Mouse (Mus musculus) CH12.LX (cell line): Measurements from ENCODE around the gene Hvcn1. TPM values are rescaled to one million over a fixed set of nuclear protein-coding genes. Genes with fewer than 3 reads are reported as not detected.
A peak's percentile ranks its signal among the peaks of the same experiment; 100 is the strongest.

Source experiments
- DNase-seq: peaks from one replicate; pipeline ENCODE4 v3.0.0-alpha.2; 2013; ENCODE audit errors: extremely low read depth
- H3K27ac ChIP-seq: 2 replicates; pipeline ENCODE4 v1.5.1; 2012; ENCODE audit warnings: low read depth, mild to moderate bottlenecking, control low read depth, moderate library complexity; ENCODE audit not compliant: insufficient read depth
- H3K27me3 ChIP-seq: replicated peaks from 2 replicates; pipeline ENCODE3; 2012; ENCODE audit warnings: inconsistent platforms
- H3K36me3 ChIP-seq, 2 experiments: replicated peaks in 1 of 2; 2 replicates each; pipeline versions ENCODE3 to v1.6.1; 2012; ENCODE audit warnings: inconsistent platforms in 1 of 2, low read length in 1 of 2, mild to moderate bottlenecking in 1 of 2, mixed read lengths in 1 of 2, moderate library complexity in 1 of 2; ENCODE audit not compliant: control insufficient read depth in 1 of 2, insufficient read depth in 1 of 2
- H3K4me1 ChIP-seq, 2 experiments: 2 replicates each; pipeline ENCODE4 v1.6.1; 2012; ENCODE audit warnings: inconsistent platforms in 1 of 2, moderate library complexity in 1 of 2; ENCODE audit not compliant: insufficient read depth in 2 of 2, control insufficient read depth in 1 of 2
- H3K4me2 ChIP-seq: 2 replicates; pipeline ENCODE4 v1.6.1; 2012; ENCODE audit warnings: low read depth, mild to moderate bottlenecking, control low read depth; ENCODE audit not compliant: poor library complexity, insufficient read depth, severe bottlenecking
- H3K4me3 ChIP-seq, 3 experiments: fragments of 150-350 bp in 1 of 3; sonication (generic) in 1 of 3; replicated peaks in 1 of 3; 2 replicates each; pipeline versions ENCODE3 to v1.5.1; 2011 to 2012; ENCODE audit warnings: low read depth in 2 of 3, low read length in 2 of 3, mild to moderate bottlenecking in 2 of 3, moderate library complexity in 2 of 3, control low read depth in 1 of 3, improper control_type of control experiment in 1 of 3, inconsistent platforms in 1 of 3, mixed read lengths in 1 of 3; ENCODE audit not compliant: poor library complexity in 1 of 3
- H3K79me2 ChIP-seq: replicated peaks from 2 replicates; pipeline ENCODE4 v1.6.1; 2012; ENCODE audit warnings: mild to moderate bottlenecking, moderate library complexity; ENCODE audit not compliant: control insufficient read depth, poor library complexity, insufficient read depth, severe bottlenecking; ENCODE audit errors: extremely low read depth
- H3K9ac ChIP-seq: 2 replicates; pipeline ENCODE4 v1.6.1; 2012; ENCODE audit warnings: low read depth, mild to moderate bottlenecking, control low read depth, moderate library complexity; ENCODE audit not compliant: insufficient read depth
- H3K9me3 ChIP-seq: replicated peaks from 2 replicates; pipeline ENCODE3; 2012; ENCODE audit warnings: low read length, inconsistent platforms, mixed read lengths
- BHLHE40 ChIP-seq: IDR thresholded peaks from 2 replicates; pipeline ENCODE4 v1.6.1; 2011; ENCODE audit warnings: mild to moderate bottlenecking, low read depth, low read length, improper control_type of control experiment
- CHD2 ChIP-seq: IDR thresholded peaks from 2 replicates; pipeline ENCODE4 v1.6.1; 2011; ENCODE audit warnings: low read length, improper control_type of control experiment
- EP300 ChIP-seq: IDR thresholded peaks from 2 replicates; pipeline ENCODE4 v1.6.1; 2011; ENCODE audit warnings: low read length, improper control_type of control experiment
- ETS1 ChIP-seq: conservative IDR thresholded peaks from 2 replicates; pipeline ENCODE4 v1.6.1; 2012; ENCODE audit warnings: low read depth, mild to moderate bottlenecking, inconsistent platforms, low read length, improper control_type of control experiment, moderate library complexity
- HCFC1 ChIP-seq: IDR thresholded peaks from 2 replicates; pipeline ENCODE4 v1.6.1; 2012; ENCODE audit warnings: low read depth, mild to moderate bottlenecking, inconsistent platforms, low read length, improper control_type of control experiment
- IRF4 ChIP-seq: IDR thresholded peaks from 2 replicates; pipeline ENCODE4 v1.6.1; 2014; ENCODE audit warnings: low read depth, mild to moderate bottlenecking, inconsistent platforms, low read length, improper control_type of control experiment
- JUN ChIP-seq: IDR thresholded peaks from 2 replicates; pipeline ENCODE4 v1.6.1; 2011; ENCODE audit warnings: low read depth, mild to moderate bottlenecking, low read length, improper control_type of control experiment, moderate library complexity; ENCODE audit not compliant: insufficient read depth
- JUND ChIP-seq: conservative IDR thresholded peaks from 2 replicates; pipeline ENCODE4 v1.6.1; 2011; ENCODE audit warnings: low read depth, low read length, improper control_type of control experiment
- MAFK ChIP-seq: IDR thresholded peaks from 2 replicates; pipeline ENCODE4 v1.6.1; 2011; ENCODE audit warnings: low read length, improper control_type of control experiment; ENCODE audit not compliant: insufficient replicate concordance
- MAX ChIP-seq: IDR thresholded peaks from 2 replicates; pipeline ENCODE4 v1.6.1; 2011; ENCODE audit warnings: low read length, improper control_type of control experiment
- MAZ ChIP-seq: IDR thresholded peaks from 2 replicates; pipeline ENCODE4 v1.6.1; 2012; ENCODE audit warnings: low read depth, mild to moderate bottlenecking, inconsistent platforms, low read length, improper control_type of control experiment, moderate library complexity
- MEF2A ChIP-seq: IDR thresholded peaks from 2 replicates; pipeline ENCODE4 v1.6.1; 2014; ENCODE audit warnings: low read depth, mild to moderate bottlenecking, inconsistent platforms, low read length, improper control_type of control experiment, borderline replicate concordance
- MXI1 ChIP-seq: IDR thresholded peaks from 2 replicates; pipeline ENCODE4 v1.6.1; 2011; ENCODE audit warnings: mild to moderate bottlenecking, low read depth, low read length, improper control_type of control experiment
- MYC ChIP-seq: IDR thresholded peaks from 2 replicates; pipeline ENCODE4 v1.6.1; 2011; ENCODE audit warnings: low read depth, mild to moderate bottlenecking, improper control_type of control experiment, low read length
- NRF1 ChIP-seq: IDR thresholded peaks from 2 replicates; pipeline ENCODE4 v1.6.1; 2014; ENCODE audit warnings: low read depth, mild to moderate bottlenecking, inconsistent platforms, low read length, improper control_type of control experiment, moderate library complexity
- RAD21 ChIP-seq: IDR thresholded peaks from 2 replicates; pipeline ENCODE4 v1.6.1; 2011; ENCODE audit warnings: low read depth, mild to moderate bottlenecking, low read length, improper control_type of control experiment, moderate library complexity
- RCOR1 ChIP-seq: conservative IDR thresholded peaks from 2 replicates; pipeline ENCODE4 v1.6.1; 2012; ENCODE audit warnings: low read depth, mild to moderate bottlenecking, inconsistent platforms, low read length, improper control_type of control experiment
- SIN3A ChIP-seq: IDR thresholded peaks from 2 replicates; pipeline ENCODE4 v1.6.1; 2012; ENCODE audit warnings: low read length, improper control_type of control experiment, inconsistent platforms
- SMC3 ChIP-seq: IDR thresholded peaks from 2 replicates; pipeline ENCODE4 v1.6.1; 2011; ENCODE audit warnings: low read depth, low read length, improper control_type of control experiment
- TBP ChIP-seq: conservative IDR thresholded peaks from 2 replicates; pipeline ENCODE4 v1.6.1; 2011; ENCODE audit warnings: low read depth, low read length, improper control_type of control experiment
- TCF12 ChIP-seq: IDR thresholded peaks from 2 replicates; pipeline ENCODE4 v1.6.1; 2014; ENCODE audit warnings: low read depth, mild to moderate bottlenecking, inconsistent platforms, low read length, improper control_type of control experiment
- ZC3H11A ChIP-seq: IDR thresholded peaks from 2 replicates; pipeline ENCODE4 v1.6.1; 2012; ENCODE audit warnings: low read depth, mild to moderate bottlenecking, inconsistent platforms, low read length, improper control_type of control experiment
- ZKSCAN1 ChIP-seq: IDR thresholded peaks from 2 replicates; pipeline ENCODE4 v1.6.1; 2012; ENCODE audit warnings: low read depth, inconsistent platforms, low read length, improper control_type of control experiment, borderline replicate concordance
- dilution Hi-C: fragments of 300-500 bp; cut with MboI; formaldehyde crosslinking; loops from 2 replicates; pipeline ENCODE4 v1.14.3; 2020; ENCODE audit warnings: low sequenced_read_pairs; ENCODE audit not compliant: extremely low pct_unique_long_range_greater_than_20kb, extremely low pct_ligation_motif_present
- in situ Hi-C: fragments of 300-500 bp; cut with MboI; formaldehyde crosslinking; loops from 3 replicates; pipeline ENCODE4 v1.14.3; 2019; ENCODE audit warnings: low sequenced_read_pairs, low pct_ligation_motif_present, low pct_unique_long_range_greater_than_20kb, mixed read lengths
- polyA plus RNA-seq: library from polyadenylated mRNA; unstranded; fragments of >175 nt; gene quantifications from 2 replicates; pipeline ENCODE4 v1.2.1, GENCODE M21; 2012; ENCODE audit warnings: low read depth; ENCODE audit not compliant: insufficient read length
- total RNA-seq, 2 experiments: library from RNA; depleted of rRNA; stranded (reverse); fragments of 300-350 nt in 1 of 2; fragments of >200 nt in 1 of 2; gene quantifications; 2 replicates each; pipeline ENCODE4 v1.2.3; 2012 to 2014

Gene Hvcn1
- total and polyA plus RNA-seq, 3 experiments, result 143 to 159 (median 156) TPM

DNA sequence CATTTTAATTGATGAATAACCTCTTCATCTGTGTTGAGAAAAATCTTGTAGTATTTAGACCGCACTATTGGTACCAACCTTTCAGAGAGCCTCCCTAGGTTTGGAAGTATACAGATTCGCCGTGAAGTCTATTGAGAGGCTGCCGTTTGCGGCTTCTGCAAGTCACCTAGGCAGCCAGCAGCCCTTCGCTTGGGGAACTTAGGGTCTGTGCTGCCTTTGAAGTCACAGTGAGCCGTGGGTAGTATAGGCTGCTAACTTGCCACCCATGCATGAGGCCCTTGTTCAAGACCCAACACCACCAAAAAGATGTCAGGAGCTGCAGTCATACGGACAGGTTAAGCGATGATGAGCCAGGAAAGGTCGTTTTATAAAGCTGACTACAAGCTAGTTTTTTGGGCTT, 79.6 kb downstream of the Hvcn1 start:
- in situ Hi-C loops, result no loop called here

DNA sequence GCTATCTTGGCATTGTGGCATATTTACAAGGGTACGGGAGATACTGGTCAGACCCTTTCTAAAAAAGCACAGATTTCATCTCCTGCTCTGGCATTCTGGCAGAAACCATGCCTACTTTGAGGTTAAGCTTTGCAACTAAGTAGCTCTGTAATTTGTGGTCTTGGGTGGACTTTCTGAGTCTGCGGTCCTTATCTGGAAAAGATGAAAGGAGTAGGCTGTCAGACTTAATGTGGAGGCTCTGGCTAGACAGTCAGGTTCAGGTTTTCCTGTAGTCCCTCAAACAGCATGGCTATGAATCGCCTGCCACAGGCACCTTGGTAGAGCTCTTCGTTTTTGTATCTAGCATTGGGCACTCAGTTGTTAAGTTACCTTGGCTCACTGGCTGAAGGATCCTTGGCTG, 80.4 kb downstream of the Hvcn1 start:
- in situ Hi-C loops (no loop called here), dilution Hi-C loops (no loop called here)
- DNase-seq, result no peak
- Histone ChIP-seq H3K27ac (no peak overlapping the region), H3K36me3 (peaks cover under 1 to 42% of the 10 kb centered on the region in 2 experiments), H3K9ac (no peak overlapping the region), H3K4me2 (no peak overlapping the region), H3K9me3 (no peaks in the 10 kb centered on the region), H3K27me3 (no peaks in the 10 kb centered on the region), H3K4me1 (peaks cover 23 to 52% of the 10 kb centered on the region in 2 experiments), H3K4me3 (no peak overlapping the region), H3K79me2 (peaks cover 74% of the 10 kb centered on the region)
- no peak for TF ChIP-seq RAD21
- no peak for TF ChIP-seq MAX
- TF ChIP-seq ZKSCAN1, result no peak
- TF ChIP-seq TBP, result no peak
- no peak for TF ChIP-seq EP300
- no peak for TF ChIP-seq JUN
- no peak for TF ChIP-seq SMC3
- no peak for TF ChIP-seq MEF2A
- no peak for TF ChIP-seq ETS1
- TF ChIP-seq MXI1, result no peak
- TF ChIP-seq HCFC1, result no peak

More for the DNA sequence above, 79.6 kb downstream of the Hvcn1 start:
- Histone ChIP-seq H3K4me1 (peaks cover 20 to 45% of the 10 kb centered on the region in 2 experiments), H3K4me3 (peak overlapping the region in 2 of 3 experiments; percentile 87 to 96), H3K36me3 (peaks cover 0 to 34% of the 10 kb centered on the region in 2 experiments), H3K27ac (no peak overlapping the region), H3K9me3 (no peaks in the 10 kb centered on the region), H3K4me2 (peak overlapping the region; percentile 76), H3K79me2 (peaks cover 66% of the 10 kb centered on the region), H3K9ac (peak overlapping the region; percentile 80), H3K27me3 (no peaks in the 10 kb centered on the region)
- DNase-seq, result no peak
- dilution Hi-C loops, result no loop called here
- no peak for TF ChIP-seq MYC
- no peak for TF ChIP-seq CHD2

- Histone ChIP-seq H3K27me3 (no peaks in the 10 kb centered on the region), H3K27ac (peak overlapping the region; percentile 91), H3K79me2 (peaks cover 82% of the 10 kb centered on the region), H3K4me1 (peaks cover 23 to 64% of the 10 kb centered on the region in 2 experiments), H3K9me3 (no peaks in the 10 kb centered on the region), H3K4me3 (peak overlapping the region in 2 of 3 experiments; percentile 5 to 18), H3K9ac (no peak overlapping the region), H3K36me3 (peaks cover 5 to 54% of the 10 kb centered on the region in 2 experiments), H3K4me2 (peak overlapping the region; percentile 85)
- in situ Hi-C loops, result no loop called here
- TF ChIP-seq MXI1 (peak; percentile 18; the same call in 1 of the 2 replicates), JUN (peak; percentile 90), NRF1 (no peak), SIN3A (peak; percentile 67), MAFK (0 out of 2 replicates have a peak, but pooled peaks have one; percentile 26), TBP (0 out of 2 replicates have a peak, but pooled peaks have one; percentile 36), JUND (peak; percentile 98), TCF12 (peak; percentile 30; the same call in 1 of the 2 replicates), HCFC1 (no peak), ZC3H11A (no peak), RCOR1 (peak; percentile 74), ETS1 (peak; percentile 70; the same call in 1 of the 2 replicates), EP300 (peak; percentile 89), MYC (0 out of 2 replicates have a peak, but pooled peaks have one; percentile 63), BHLHE40 (peak; percentile 55; the same call in 1 of the 2 replicates), MAZ (no peak), IRF4 (peak; percentile 98)
- dilution Hi-C loops, result no loop called here
- DNase-seq, result peak; percentile 69
Measured at GRCm38 (mm10) chr5:122288147-122288811, 81.7 kb downstream of the Hvcn1 start.
